Mouse (Mus musculus) spleen, adult 12 weeks (tissue): ENCODE measurements around the gene Crip1.
A peak's percentile ranks its signal among the peaks of the same experiment; 100 is the strongest.

Experiments
- DNase-seq: peaks from one replicate; pipeline ENCODE4 v3.0.0; 2022; ENCODE audit warnings: low spot score

The Crip1 gene

DNA sequence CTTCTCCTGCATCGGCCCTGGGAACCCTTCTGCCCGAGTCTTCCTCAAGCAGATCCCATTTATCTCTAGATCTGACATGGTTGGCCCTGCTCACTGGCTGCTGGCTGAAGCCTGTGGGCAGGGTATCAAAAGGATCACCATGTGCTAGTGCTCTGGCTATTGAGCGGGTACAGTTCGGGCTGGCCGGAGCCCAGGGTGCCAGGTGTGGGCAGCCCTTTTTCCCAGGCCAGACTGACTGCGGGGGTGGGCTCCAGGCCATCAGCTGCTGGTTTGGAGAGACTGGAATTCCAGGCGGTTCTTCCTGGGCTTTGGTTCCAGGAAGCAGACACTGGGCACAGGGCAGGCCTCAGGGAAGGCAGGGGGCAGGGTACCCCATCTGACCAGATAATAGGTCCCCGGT is 1.4 kb downstream of the Crip1 start:
- DNase-seq = no peak

DNA sequence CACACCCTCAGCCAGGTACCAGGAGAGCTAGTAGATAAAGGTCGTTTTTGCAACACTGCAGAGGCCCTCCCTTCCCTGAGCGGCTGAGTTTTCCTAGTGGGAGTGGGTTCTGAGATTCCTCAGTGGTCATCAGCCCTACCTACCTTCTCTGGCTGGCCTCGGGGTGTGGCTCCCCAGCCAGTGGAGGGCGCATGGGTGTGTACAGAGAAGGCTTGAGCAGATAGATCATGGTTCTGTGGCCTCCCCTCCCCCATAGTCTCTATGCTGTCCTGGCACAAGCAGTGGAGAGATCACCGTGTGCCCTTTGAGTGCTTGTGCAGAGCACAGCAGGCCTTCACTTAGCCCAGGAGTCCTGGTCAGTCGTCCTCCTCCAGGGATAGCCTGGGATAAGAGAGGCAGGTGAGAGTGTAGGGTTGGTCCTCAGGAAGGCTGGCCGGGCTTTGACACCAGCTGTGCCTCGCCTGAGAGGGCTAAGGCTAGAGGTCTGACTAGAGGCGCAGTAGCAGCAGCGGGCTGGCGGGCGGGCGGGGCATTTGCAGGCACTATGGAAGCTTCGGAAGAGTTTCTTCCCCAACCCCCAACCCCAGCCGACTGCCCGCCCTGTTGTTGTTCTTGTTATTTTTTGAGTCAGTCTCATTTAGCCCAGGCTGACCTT is 2.4 kb downstream of the Crip1 start:
- peak; percentile 63 for DNase-seq

DNA sequence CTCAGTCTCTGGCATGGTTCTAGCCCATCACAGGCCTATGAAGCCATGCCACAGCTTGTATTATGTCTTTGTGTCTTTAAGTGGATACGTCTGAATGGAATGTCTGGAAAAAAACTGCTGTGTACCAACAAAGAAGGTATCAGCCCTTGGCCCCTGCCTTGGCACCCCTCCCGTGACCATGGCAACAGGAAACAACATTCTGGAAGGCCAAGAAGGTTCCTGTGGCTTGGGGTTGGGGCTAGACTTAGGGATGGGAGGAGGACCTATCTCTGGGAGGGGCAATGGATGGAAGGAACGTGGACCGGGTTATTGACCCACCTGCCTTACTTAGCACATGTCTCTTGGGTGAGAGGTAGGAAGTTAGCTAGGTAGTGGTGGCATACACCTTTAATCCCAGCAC is 3.2 kb downstream of the Crip1 start:
- no peak for DNase-seq

DNA sequence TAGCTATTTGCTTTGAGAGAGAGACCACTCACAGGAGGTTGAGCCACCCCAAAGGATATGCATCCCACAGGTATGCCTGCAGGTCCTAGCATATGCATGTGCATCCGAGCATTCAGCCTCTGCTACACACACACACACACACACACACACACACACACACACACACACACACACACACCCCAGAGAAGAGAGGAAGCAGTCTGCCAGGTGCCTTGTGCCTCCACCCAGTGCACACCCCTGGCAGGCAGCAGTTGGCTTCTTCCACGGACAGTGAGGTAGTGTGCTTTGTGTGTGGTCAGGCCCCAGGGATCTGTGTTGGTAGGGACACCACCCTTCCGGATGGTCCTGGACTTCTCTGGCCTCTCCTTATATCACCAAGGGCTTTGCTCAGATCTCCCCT is 3.8 kb downstream of the Crip1 start:
- DNase-seq = no peak

GRCm38 (mm10) chr12:113150591-113150990 is 4.5 kb downstream of the Crip1 start:
- no peak for DNase-seq

DNA sequence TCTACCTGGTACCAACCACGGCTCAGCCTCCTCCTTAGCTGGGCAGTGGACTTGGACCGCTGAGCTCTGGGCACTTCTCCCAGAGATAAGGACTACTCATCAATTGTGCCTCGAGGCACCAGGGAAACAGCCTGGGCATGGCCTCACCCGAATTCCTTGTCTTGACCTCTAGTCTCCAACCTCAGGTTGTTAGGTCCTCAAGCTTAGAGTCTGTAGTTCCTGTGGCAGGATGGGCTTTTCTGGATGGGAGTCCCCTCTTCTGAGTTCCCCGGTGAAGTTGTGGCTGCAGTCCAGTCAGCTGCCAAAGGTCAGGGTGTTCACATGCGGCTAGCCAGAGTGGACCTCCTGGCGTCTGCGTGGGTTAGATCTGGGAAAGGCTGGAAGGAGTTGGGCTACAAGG is 4.9 kb downstream of the Crip1 start:
- DNase-seq = no peak

DNA sequence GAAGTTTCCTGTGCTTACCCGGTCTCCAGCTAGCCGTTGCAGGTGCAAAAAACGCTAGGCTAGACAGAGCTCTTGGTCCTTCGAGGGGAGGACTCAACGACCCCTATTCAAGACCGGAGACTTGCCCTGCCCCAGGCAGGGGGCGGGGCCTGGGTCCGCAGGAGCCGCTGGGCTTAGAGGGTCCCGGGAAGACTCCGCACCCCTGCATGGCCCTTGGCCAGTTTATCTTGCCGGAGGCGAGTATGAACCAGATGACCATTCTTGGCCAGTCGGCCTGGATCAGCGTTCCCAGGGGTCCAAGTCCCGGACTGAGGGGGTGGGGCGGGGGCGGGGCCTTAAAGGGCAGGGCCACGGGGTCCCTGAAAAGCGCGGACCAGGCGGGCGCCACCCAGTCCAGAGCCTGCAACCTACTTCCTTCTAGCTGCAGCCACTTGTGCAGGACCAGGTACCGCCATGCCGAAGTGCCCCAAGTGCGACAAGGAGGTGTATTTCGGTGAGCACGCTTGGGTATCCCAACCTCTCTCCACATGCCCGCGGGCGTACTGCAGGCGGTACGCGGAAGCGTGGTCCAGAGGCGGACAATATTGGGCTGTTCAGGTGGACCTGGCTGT is 5.7 kb downstream of the Crip1 start:
- no peak for DNase-seq

DNA sequence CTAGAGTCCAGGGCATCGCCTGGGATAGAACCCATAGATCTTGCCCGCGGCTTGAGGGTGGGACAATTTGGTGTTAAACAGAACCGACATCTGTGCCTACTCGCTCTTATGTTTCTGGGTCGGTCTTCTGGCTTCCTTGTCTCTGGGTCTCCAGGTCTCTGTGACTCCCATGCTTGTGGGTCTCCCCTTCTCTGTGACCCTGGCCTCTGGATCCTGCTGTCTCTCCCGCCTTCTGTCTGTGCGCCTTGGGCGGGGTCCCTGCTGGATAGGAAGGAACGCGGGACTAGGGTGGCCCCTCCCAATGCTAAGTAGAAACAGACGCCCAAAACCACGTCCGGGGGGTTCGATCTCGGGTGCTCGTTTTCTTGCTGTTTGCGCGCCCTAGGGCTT is 6.2 kb downstream of the Crip1 start:
- no peak for DNase-seq

GRCm38 (mm10) chr12:113152991-113153525 is 6.9 kb downstream of the Crip1 start:
- DNase-seq = no peak

GRCm38 (mm10) chr12:113153971-113154370 is 7.9 kb downstream of the Crip1 start:
- no peak for DNase-seq

GRCm38 (mm10) chr12:113154747-113155075 is 8.6 kb downstream of the Crip1 start:
- DNase-seq = no peak

DNA sequence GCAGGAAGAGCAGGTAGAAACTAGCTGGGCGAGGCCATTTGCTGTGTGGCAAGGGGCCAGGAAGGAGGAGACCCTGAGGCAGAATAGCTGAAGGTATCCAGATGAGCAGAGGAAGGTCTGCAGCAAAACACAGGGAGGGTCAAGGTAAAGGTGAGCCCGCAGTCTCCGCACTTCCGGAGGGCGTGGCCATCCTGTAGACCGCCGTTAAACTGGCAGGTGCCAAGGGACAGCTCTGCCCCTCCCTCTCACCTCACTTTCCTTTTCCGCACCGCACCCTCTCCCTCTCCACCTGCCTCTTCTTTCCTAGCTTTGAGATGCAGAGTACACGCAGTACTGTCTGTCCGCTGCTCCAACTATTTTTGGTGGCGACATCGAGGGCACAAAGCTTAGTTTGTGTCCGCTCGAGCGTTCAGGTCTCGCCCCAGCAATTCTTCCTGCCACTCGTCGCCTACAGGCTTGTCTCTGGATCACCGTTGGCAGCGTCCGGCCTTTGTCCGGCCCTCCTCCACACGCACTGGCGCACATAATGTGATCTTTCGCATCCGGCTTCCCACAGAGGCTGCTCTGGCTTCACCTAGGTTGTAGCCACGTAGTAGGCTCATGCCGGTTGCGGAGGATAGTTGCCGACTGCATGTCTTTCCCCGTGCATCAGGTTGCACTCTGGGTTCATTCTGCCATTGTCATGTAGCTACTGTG is 9.1 kb downstream of the Crip1 start:
- DNase-seq = no peak

- peak; percentile 97 for DNase-seq
These were observed 9.9 kb downstream of the Crip1 start, which contains the start of gene Tedc1 for GRCm38 (mm10) chr12:113155887-113156539. Gene Tedc1 (plus strand): TSS chr12:113156421.

DNA sequence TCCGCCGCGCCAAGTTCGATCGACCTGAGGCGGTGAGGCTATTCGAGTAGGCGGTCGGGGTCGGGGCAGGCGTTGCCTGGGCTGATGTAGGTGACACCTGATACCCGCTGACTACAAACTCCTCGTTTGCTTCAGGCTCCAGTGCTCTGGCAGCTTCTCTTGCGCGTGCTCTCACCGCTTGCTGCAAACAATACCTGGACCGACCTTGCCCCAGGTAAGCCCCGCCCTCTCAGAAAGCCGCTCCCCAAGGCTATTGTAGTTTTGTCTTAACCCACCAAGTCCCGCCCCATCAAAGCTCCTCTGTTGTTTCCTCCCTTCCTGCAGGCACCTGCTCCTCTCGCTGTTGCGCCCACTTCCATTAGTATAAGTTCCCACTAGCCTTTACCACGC is 10.4 kb downstream of the Crip1 start:
- DNase-seq = no peak

DNA sequence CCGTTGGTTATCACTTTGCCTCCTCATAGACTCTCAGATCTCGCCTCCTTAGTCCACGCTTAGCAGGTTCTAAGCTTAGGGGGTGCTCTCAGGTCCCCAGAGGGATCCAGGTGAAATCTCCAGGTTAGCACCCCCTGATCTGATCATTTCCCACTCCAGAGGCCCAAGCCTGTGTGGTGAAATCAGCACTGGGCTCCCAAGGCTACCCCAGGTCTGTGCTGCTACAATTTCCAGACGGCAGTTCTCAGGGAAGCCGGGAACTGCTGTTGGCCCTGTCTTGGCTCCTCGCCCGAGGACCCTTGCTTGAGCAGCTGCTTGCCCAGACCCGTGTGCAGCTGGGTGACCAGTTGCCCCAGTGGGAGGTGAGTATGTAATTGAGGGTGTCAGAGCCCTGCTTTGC is 10.9 kb downstream of the Crip1 start:
- no peak for DNase-seq

DNA sequence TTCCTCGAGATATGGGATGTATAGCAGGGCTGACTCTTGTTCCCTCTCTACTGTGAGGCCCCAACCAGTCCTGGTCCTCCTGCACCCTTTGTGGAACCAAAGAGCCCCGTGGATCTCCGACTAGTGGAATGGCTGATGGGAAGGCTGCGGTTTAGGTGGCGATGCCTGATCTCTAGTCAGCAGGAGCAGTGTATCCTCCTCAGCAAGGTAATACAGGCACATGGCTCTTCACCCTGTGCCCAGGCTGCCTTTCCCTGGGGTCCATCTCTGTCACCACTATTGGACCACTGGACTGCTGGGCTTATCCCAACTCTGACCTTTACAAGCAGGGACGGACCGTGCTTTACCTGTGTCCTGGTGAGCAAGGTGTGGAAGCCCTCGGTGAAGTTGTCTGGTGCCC is 11.4 kb downstream of the Crip1 start:
- no peak for DNase-seq

GRCm38 (mm10) chr12:113157971-113158370 is 11.9 kb downstream of the Crip1 start:
- DNase-seq = no peak

DNA sequence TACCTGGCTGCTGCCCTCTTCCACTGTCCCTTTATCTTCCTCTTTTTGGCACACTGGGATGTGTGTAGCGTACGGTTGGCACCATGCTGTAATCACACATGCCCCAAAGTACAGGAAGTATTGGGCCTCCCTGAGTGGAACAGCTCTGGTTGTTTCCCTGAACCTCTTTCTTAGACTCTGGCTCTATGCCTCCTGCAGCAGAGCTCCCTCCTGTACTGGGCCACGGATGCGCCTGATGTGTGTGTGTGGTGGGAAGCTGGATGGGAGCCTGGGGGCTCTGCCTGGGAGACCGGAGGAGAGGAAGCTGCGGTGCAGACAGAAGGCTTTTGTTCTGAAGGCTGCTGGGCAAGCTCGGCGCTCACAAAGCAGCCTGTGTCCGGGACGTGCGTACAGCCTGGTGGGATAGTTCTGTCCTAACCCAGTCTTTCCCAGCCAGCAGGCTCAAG is 17.5 kb downstream of the Crip1 start:
- DNase-seq = no peak

DNA sequence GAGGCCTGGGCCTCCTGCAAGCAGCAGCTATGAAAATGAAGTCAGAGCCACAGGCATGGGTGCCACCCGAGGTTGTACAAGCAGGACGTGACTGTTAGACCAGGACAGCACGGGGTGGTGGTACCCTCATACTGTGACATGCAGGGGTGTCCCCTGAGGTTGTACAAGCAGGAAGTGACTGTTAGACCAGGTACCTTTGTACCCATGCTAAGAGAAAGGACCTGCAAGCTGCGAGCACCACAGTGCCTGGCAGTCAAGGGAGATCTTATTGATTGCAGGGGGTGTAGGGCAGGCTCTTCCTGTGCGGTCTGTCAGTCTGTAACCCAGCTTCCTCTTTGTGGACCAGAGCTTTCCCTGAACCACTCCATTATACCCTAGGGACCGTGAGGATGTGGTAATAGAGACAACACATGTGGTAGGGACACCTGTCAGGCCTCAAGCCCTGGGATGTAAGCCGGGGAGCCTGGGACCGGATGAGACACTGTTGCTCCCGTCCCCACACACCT is 22.0 kb downstream of the Crip1 start:
- peak; percentile 36 for DNase-seq

DNA sequence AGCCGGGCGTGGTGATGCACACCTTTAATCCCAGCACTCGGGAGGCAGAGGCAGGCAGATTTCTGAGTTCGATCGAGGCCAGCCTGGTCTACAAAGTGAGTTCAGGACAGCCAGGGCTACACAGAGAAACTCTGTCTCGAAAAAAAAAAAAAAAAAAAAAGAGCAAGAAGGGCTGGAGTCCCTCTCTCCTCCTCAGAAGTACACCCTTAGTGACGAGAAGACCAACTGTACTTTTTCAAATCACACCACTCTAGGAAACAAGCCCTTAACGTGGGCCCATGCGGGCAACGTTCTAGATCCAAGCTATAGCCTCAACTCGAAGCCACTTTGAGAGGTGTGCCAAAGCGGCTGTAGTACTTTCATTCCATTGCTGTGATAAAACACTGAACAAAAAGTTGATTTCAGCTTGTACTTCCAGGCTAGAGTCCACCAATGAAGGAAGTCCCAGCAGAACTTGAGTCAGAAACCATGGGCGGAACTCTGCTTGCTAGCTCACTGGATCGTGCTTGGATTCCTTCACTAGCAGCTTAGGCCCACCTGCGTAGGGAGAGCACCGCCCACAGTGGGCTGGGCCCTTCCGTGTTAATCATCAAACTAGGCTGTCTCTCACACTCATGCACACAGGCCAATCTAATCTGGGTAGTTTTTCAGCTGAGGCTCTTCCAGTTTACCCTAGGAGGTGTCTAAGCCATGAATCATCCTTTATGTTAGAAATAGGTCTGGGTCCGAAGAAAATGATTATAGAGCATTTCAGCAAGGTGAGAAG is 31.0 kb downstream of the Crip1 start:
- no peak for DNase-seq

- DNase-seq = no peak
These were observed 34.9 kb downstream of the Crip1 start for GRCm38 (mm10) chr12:113181020-113181419.

- no peak for DNase-seq
These were observed 38.8 kb downstream of the Crip1 start for GRCm38 (mm10) chr12:113184945-113185344.
